Mouse (Mus musculus): ENCODE results near the gene Pik3r6.
A peak's percentile ranks its signal among the peaks of the same experiment; 100 is the strongest.

Pik3r6 gene

GRCm38 (mm10) chr11:68586721-68587120, 83.9 kb downstream of the Pik3r6 start, which contains the start of gene Ccdc42:
Gene Ccdc42, plus strand, starts transcription at chr11:68587021.
- no peak for DNase-seq

- DNase-seq: peak; percentile 78
Observed at GRCm38 (mm10) chr11:68589055-68589809, 86.4 kb downstream of the Pik3r6 start.

- no peak for DNase-seq
Observed at GRCm38 (mm10) chr11:68591708-68592107, 88.9 kb downstream of the Pik3r6 start.

- no peak for DNase-seq
Observed at GRCm38 (mm10) chr11:68593247-68593646, 90.4 kb downstream of the Pik3r6 start.

- no peak for DNase-seq
Observed at GRCm38 (mm10) chr11:68597912-68598311, 95.1 kb downstream of the Pik3r6 start.

- DNase-seq: no peak
Observed at GRCm38 (mm10) chr11:68600551-68601021, 97.8 kb downstream of the Pik3r6 start.

GRCm38 (mm10) chr11:68601486-68601991, 98.7 kb downstream of the Pik3r6 start:
- DNase-seq: no peak

Measured in B cell, adult 2 months (primary cell).